Mouse (Mus musculus): Measurements from ENCODE around the gene Fam178b.

Gene Fam178b

DNA sequence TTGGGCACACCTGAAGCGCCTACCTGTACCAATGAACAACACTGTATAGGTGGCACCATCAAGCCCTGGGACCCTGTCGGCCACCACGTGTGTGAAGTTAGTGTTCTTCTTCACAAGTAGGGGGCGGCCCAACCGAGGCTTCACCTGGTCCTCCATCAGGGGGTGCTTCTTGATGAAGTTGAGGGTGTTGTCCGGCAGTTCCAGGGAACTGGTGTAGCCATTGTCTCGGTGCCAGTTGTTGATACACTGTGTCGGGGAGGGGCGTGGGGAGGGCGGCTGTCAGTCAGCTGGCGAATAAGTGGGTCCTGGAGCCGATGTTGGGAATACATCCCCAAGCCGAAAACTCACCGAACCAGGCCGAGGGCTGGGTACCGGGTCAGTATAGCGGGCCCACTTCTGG, 131.1 kb downstream of the Fam178b start:
- peaks cover 67% of the 10 kb centered on the region for H3K27me3 ChIP-seq (ENCODE audit: insufficient read depth, low read length)
- TF ChIP-seq POU5F1 (IDR thresholded peaks at IDR 0.05; ENCODE audit: borderline replicate concordance, low read length), result no peak
- TF ChIP-seq NANOG (IDR thresholded peaks at IDR 0.05; ENCODE audit: borderline replicate concordance, low read length), result no peak
- TF ChIP-seq CTCF (conservative IDR thresholded peaks at IDR 0.05; ENCODE audit: low read length), result no peak
- peaks cover 79% of the 10 kb centered on the region for H3K4me1 ChIP-seq (replicated peaks; ENCODE audit: low read depth, low read length)
- H3K9me3 ChIP-seq (ENCODE audit: low read length), result no peaks in the 10 kb centered on the region
- H3K4me3 ChIP-seq (replicated peaks; ENCODE audit: low read length), result no peak overlapping the region; the same call in 1 of the 2 replicates
- peaks cover 25% of the 10 kb centered on the region for H3K36me3 ChIP-seq (ENCODE audit: insufficient read depth, low read length)

DNA sequence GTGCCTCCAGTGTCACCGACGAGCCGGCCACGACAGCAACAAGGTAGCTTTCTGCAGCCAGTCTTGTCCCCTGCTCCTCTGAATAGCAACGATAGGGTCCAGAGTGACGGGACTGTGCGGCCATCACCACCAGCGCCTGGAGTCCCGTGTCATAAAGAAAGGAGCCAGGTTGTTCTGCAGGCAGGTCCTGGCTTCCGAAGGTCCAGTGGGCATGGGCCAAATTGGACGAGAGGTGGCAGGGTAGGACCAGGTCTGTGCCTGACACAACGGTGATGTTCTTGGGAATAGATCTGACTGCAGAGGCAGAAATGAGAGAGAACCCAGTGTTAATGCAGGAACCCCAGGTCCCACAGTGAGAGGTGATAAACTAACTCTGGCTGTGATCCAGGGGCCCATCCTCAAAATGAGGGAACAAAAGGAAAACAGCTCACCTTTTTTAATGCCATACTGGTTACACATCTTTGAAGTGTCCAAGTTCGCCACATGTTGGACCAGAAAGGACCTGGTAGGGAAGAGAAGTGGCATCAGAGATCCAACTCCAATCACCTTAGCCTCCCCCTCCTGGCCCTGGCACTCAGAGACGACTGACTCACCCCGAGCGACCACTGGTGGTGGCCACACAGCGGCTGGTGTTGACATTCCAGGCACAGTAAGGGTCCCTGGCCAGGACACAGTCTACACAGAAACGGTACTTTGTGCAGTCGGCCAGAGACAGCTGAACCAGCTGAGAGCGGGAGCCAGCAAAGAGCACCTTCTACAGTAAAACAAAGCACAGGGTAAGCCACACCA, 132.7 kb downstream of the Fam178b start:
- Histone ChIP-seq H3K9me3 (ENCODE audit: low read length) (no peaks in the 10 kb centered on the region), H3K36me3 (ENCODE audit: insufficient read depth, low read length) (peaks cover 25% of the 10 kb centered on the region), H3K4me1 (replicated peaks; ENCODE audit: low read depth, low read length) (peaks cover 75% of the 10 kb centered on the region), H3K4me3 (replicated peaks; ENCODE audit: low read length) (no peak overlapping the region), H3K27me3 (ENCODE audit: insufficient read depth, low read length) (peaks cover 52% of the 10 kb centered on the region)
- no peak for TF ChIP-seq POU5F1 (IDR thresholded peaks at IDR 0.05; ENCODE audit: borderline replicate concordance, low read length)
- TF ChIP-seq NANOG (IDR thresholded peaks at IDR 0.05; ENCODE audit: borderline replicate concordance, low read length), result no peak
- no peak for TF ChIP-seq CTCF (conservative IDR thresholded peaks at IDR 0.05; ENCODE audit: low read length)

DNA sequence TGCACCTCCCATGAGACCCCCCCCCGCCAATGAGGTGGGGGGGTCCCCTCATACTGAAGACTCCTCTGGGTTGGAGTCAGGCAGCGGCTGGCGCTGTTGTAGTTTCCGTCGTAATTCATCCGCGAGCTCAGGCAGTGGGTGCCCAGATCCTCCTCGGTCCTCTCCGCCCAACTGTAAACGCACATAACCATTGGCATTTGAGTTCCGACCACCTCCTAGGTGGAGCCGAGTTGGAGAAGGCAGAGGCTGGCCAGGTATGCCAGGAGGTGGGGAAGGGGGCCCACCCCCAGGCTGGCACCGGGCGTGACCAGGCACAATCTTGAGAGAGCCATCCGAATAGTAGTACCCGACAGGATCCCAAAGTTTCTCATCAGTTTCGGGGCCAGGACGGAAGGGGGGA, 133.5 kb downstream of the Fam178b start:
- Histone ChIP-seq H3K4me3 (replicated peaks; ENCODE audit: low read length) (no peak overlapping the region), H3K4me1 (replicated peaks; ENCODE audit: low read depth, low read length) (peaks cover 70% of the 10 kb centered on the region), H3K36me3 (ENCODE audit: insufficient read depth, low read length) (peaks cover 25% of the 10 kb centered on the region), H3K9me3 (ENCODE audit: low read length) (no peaks in the 10 kb centered on the region), H3K27me3 (ENCODE audit: insufficient read depth, low read length) (peaks cover 44% of the 10 kb centered on the region)
- TF ChIP-seq NANOG (IDR thresholded peaks at IDR 0.05; ENCODE audit: borderline replicate concordance, low read length) (no peak), POU5F1 (IDR thresholded peaks at IDR 0.05; ENCODE audit: borderline replicate concordance, low read length) (no peak), CTCF (conservative IDR thresholded peaks at IDR 0.05; ENCODE audit: low read length) (no peak)

- peaks cover 68% of the 10 kb centered on the region for H3K4me1 ChIP-seq (replicated peaks; ENCODE audit: low read depth, low read length)
- peaks cover 29% of the 10 kb centered on the region for H3K36me3 ChIP-seq (ENCODE audit: insufficient read depth, low read length)
- no peaks in the 10 kb centered on the region for H3K9me3 ChIP-seq (ENCODE audit: low read length)
- no peak overlapping the region for H3K4me3 ChIP-seq (replicated peaks; ENCODE audit: low read length)
- H3K27me3 ChIP-seq (ENCODE audit: insufficient read depth, low read length), result peaks cover 37% of the 10 kb centered on the region
- TF ChIP-seq NANOG (IDR thresholded peaks at IDR 0.05; ENCODE audit: borderline replicate concordance, low read length) (no peak), CTCF (conservative IDR thresholded peaks at IDR 0.05; ENCODE audit: low read length) (no peak), POU5F1 (IDR thresholded peaks at IDR 0.05; ENCODE audit: borderline replicate concordance, low read length) (no peak)
These were observed 134.2 kb downstream of the Fam178b start for GRCm38 (mm10) chr1:36548771-36549170.

DNA sequence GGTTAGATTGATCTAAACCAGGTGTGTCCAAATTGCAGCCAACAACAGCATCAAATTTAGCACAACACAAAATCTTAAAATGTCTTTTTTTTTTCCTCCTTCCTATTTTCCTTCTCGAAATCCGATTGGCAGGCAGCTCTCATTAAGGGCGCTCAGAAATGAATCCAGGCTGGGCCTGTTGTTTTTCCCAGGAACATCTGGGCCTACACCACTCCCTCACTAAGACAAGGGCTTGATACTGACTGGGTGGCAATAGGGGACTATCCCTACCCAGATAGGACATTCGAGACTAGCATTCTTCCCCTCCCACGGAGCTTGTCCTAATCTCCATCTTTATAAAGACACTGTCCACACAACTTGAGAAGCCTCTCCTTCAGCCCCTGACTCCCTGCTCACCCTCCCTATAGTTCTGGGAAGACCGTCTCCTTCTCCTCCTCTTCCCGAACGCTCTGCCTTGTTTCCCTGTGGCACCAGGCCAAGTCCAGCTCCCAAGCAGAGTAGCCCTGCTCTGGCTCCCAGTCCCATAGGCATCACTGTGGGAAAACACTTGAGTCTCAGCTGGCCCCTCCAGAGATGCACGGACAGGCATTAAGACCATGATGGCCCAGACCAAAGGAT, 134.9 kb downstream of the Fam178b start:
- Histone ChIP-seq H3K4me3 (replicated peaks; ENCODE audit: low read length) (no peak overlapping the region), H3K4me1 (replicated peaks; ENCODE audit: low read depth, low read length) (peaks cover 72% of the 10 kb centered on the region), H3K9me3 (ENCODE audit: low read length) (no peaks in the 10 kb centered on the region), H3K36me3 (ENCODE audit: insufficient read depth, low read length) (peaks cover 28% of the 10 kb centered on the region), H3K27me3 (ENCODE audit: insufficient read depth, low read length) (peaks cover 30% of the 10 kb centered on the region)
- TF ChIP-seq CTCF (conservative IDR thresholded peaks at IDR 0.05; ENCODE audit: low read length) (no peak), NANOG (IDR thresholded peaks at IDR 0.05; ENCODE audit: borderline replicate concordance, low read length) (no peak), POU5F1 (IDR thresholded peaks at IDR 0.05; ENCODE audit: borderline replicate concordance, low read length) (no peak)

DNA sequence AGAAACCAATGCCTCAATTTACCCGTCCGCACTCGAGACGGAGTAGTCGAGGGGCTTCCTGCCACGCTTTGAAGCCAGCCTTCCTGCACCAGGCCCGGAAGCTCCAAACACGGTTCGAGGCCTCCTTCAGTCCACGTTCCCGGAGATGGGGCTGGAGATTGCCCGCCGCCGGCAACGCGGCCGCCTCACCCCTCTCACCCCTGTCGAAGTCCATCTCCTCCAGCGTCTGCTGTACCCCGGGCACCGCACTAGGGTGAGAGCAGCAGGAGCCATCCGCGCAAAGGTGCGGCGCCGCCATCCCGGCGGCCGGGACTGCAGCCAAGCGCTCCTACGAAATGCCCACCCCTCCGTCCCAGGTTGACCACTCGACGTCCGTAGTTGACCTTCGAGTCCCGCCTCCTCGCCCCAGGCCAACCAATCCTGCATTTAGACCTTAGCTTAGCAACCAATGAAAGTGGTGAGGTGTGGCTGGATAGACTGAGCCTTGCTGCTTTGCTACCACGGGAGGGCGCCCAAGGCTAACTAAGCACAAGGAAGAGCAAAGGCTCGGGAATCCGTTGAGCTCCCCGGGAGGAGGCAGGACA, 136.0 kb downstream of the Fam178b start, which contains the start of gene Ankrd39:
TSS of gene Ankrd39 (minus strand) at position 558 of the 584 bp plus-strand sequence.
- H3K9me3 ChIP-seq (ENCODE audit: low read length), result no peaks in the 10 kb centered on the region
- H3K4me3 ChIP-seq (replicated peaks; ENCODE audit: low read length), result peak within 1 kb of the TSS; percentile 86
- H3K36me3 ChIP-seq (ENCODE audit: insufficient read depth, low read length), result peaks cover 32% of the 10 kb centered on the region
- peaks cover 68% of the 10 kb centered on the region for H3K4me1 ChIP-seq (replicated peaks; ENCODE audit: low read depth, low read length)
- peaks cover 19% of the 10 kb centered on the region for H3K27me3 ChIP-seq (ENCODE audit: insufficient read depth, low read length)
- TF ChIP-seq CTCF (conservative IDR thresholded peaks at IDR 0.05; ENCODE audit: low read length), result peak; percentile 86
- no peak for TF ChIP-seq POU5F1 (IDR thresholded peaks at IDR 0.05; ENCODE audit: borderline replicate concordance, low read length)
- no peak for TF ChIP-seq NANOG (IDR thresholded peaks at IDR 0.05; ENCODE audit: borderline replicate concordance, low read length)

GRCm38 (mm10) chr1:36545845-36546600, 137.0 kb downstream of the Fam178b start:
- Histone ChIP-seq H3K4me3 (replicated peaks; ENCODE audit: low read length) (peak overlapping the region; percentile 86), H3K27me3 (ENCODE audit: insufficient read depth, low read length) (peaks cover 10% of the 10 kb centered on the region; the same call in 1 of the 2 replicates), H3K4me1 (replicated peaks; ENCODE audit: low read depth, low read length) (peaks cover 69% of the 10 kb centered on the region), H3K36me3 (ENCODE audit: insufficient read depth, low read length) (peaks cover 32% of the 10 kb centered on the region), H3K9me3 (ENCODE audit: low read length) (no peaks in the 10 kb centered on the region)
- TF ChIP-seq CTCF (conservative IDR thresholded peaks at IDR 0.05; ENCODE audit: low read length) (0 out of 2 replicates have a peak, but pooled peaks have one; percentile 4), POU5F1 (IDR thresholded peaks at IDR 0.05; ENCODE audit: borderline replicate concordance, low read length) (no peak), NANOG (IDR thresholded peaks at IDR 0.05; ENCODE audit: borderline replicate concordance, low read length) (no peak)

Measured in E14TG2a.4 (cell line).